Mouse (Mus musculus): ENCODE results near the gene Treml1.

DNA sequence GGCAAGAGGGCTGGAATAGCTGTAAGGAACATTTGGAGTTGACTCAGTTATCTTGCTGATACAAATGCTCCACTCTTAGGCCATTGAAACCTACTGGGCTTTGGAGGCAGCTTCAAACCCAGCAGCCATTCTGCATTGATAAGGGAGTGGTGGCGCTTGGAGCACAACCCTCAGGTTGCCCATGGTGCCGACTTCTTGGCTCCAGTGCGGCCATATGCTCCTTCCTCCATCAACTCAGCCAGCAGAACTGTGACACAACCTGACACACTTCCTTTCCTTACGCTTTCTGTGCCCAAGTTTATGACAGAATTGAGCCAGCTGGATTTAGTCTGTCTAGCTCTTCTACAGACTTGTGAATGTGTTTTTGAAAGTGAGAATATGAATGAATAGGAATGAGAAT lies 47.4 kb downstream of the Treml1 start:
- no peak for TF ChIP-seq GATA1 (IDR thresholded peaks at IDR 0.05; ENCODE audit: borderline replicate concordance, low read length)
- no peak for TF ChIP-seq FLI1 (IDR thresholded peaks at IDR 0.05; ENCODE audit: low read length)
